In genomic region chr3:20198869-20199268, GRCm38 (mm10) we compare ENCODE assay signal across 8 mouse cellular contexts. TPM values are rescaled to one million over a fixed set of nuclear protein-coding genes. Genes with fewer than 3 reads are reported as not detected.
DNase-seq lines count a peak whose midpoint lies in the region; TF ChIP-seq lines count a peak whose summit lies in the region.

No protein-coding gene starts in this region.

- H3K9me3 ChIP-seq in E14TG2a.4 (ENCODE audit: low read length) = peaks cover 5% of the 10 kb centered on the region

- peak; percentile 82 for TF ChIP-seq CTCF in E14TG2a.4 (conservative IDR thresholded peaks at IDR 0.05; ENCODE audit: low read length)
- TF ChIP-seq CTCF in layer of hippocampus, adult 2 months (conservative IDR thresholded peaks at IDR 0.05) = peak; percentile 92

- no peaks in the 10 kb centered on the region for H3K36me3 ChIP-seq in E14TG2a.4 (ENCODE audit: insufficient read depth, low read length)

- peak; percentile 71 for DNase-seq in ZHBTc4 (ENCODE audit: low read depth, low spot score)
- peak; percentile 42 to 49 for DNase-seq in cerebellum, postnatal 36 days
- DNase-seq in gastrocnemius, postnatal 14 days = peak; percentile 22
- peak; percentile 12 to 63 for DNase-seq in layer of hippocampus, adult 2 months (ENCODE audit: low spot score in 2 of 2)
- DNase-seq in lung, postnatal 10 days = peak; percentile 68
- DNase-seq in retina, postnatal 7 days (ENCODE audit: low read depth, low spot score) = peak; percentile 28
- DNase-seq in urinary bladder, postnatal 4 days (ENCODE audit: low spot score in 2 of 2) = peak; percentile 24 to 67

- intact Hi-C loops in gastrocnemius, postnatal 14 days (cut with DNase I; ENCODE audit: low total_unique reads) = no loop called here

- no peak overlapping the region for H3K27ac ChIP-seq in layer of hippocampus, adult 2 months

- H3K4me3 ChIP-seq in E14TG2a.4 (replicated peaks; ENCODE audit: low read length) = no peak overlapping the region
- no peak overlapping the region for H3K4me3 ChIP-seq in layer of hippocampus, adult 2 months

- peaks cover 7% of the 10 kb centered on the region for H3K4me1 ChIP-seq in E14TG2a.4 (replicated peaks; ENCODE audit: low read depth, low read length)

- no peaks in the 10 kb centered on the region for H3K27me3 ChIP-seq in E14TG2a.4 (ENCODE audit: insufficient read depth, low read length)

RNA-seq across cellular contexts. Expression of gene Cpa3, which starts 43.1 kb away (rescaled TPM):
- total RNA-seq in gastrocnemius, postnatal 14 days (2021) = 1 to 10 TPM; 5.1 to 7.9 TPM
- total RNA-seq in layer of hippocampus, adult 2 months (2021) = under 1 TPM; 0.32 to 0.74 TPM

RNA-seq across cellular contexts. Expression of gene Gyg, which starts 43.8 kb away (rescaled TPM):
- total RNA-seq in gastrocnemius, postnatal 14 days (2021) = 100 to 1,000 TPM; 201 to 205 TPM
- total RNA-seq in layer of hippocampus, adult 2 months (2021) = 10 to 100 TPM; 39.2 to 44.8 TPM

Comparison
In these comparisons a context has a peak if more than half of its experiments do, and no peak if none do; other contexts are left out.
1. RNA of gene Gyg, which starts 43.8 kb away (total RNA-seq): 201 to 205 TPM in gastrocnemius, postnatal 14 days; 39.2 to 44.8 TPM in layer of hippocampus, adult 2 months; every median in the first group is over 4 times any median in the second.
2. Peak in every context shown above with its lines, with median percentiles within 50 percentile points of each other: DNase-seq.